Mouse (Mus musculus) left cerebral cortex, adult 2 months (tissue): ENCODE measurements around the gene Dhdh. TPM values are rescaled to one million over a fixed set of nuclear protein-coding genes. Genes with fewer than 3 reads are reported as not detected.

Source experiments
- DNase-seq, 2 experiments: peaks; one replicate each; pipeline ENCODE4 v3.0.0; 2021 to 2022; ENCODE audit warnings: low spot score in 2 of 2, mixed read lengths in 1 of 2; ENCODE audit errors: extremely low spot score in 1 of 2
- H3K27ac ChIP-seq: fragments of 200-600 bp; 2 replicates; pipeline ENCODE4 v1.8.1; 2022
- H3K4me3 ChIP-seq: fragments of 200-600 bp; 2 replicates; pipeline ENCODE4 v1.8.1; 2022
- CTCF ChIP-seq: fragments of 200-600 bp; IDR thresholded peaks from 2 replicates; pipeline ENCODE4 v1.8.1; 2022; ENCODE audit warnings: antibody characterized with exemption, mild to moderate bottlenecking, moderate library complexity
- intact Hi-C: fragments of 180-260 bp; cut with DNase I; formaldehyde crosslinking; loops from one replicate; pipeline ENCODE4 v1.15.1; 2025
- microRNA-seq, 2 experiments: library from miRNA; unstranded; fragments of <30 nt; microRNA quantifications; one replicate each; pipeline ENCODE4 v1.2.0; 2021
- total RNA-seq, 2 experiments: library from RNA; stranded (reverse); gene quantifications; 2 replicates each; pipeline ENCODE4 v1.2.3; 2021

Gene Dhdh
- total RNA-seq, 2 experiments from 2014 or later: 3.7 to 4.8 TPM

DNA sequence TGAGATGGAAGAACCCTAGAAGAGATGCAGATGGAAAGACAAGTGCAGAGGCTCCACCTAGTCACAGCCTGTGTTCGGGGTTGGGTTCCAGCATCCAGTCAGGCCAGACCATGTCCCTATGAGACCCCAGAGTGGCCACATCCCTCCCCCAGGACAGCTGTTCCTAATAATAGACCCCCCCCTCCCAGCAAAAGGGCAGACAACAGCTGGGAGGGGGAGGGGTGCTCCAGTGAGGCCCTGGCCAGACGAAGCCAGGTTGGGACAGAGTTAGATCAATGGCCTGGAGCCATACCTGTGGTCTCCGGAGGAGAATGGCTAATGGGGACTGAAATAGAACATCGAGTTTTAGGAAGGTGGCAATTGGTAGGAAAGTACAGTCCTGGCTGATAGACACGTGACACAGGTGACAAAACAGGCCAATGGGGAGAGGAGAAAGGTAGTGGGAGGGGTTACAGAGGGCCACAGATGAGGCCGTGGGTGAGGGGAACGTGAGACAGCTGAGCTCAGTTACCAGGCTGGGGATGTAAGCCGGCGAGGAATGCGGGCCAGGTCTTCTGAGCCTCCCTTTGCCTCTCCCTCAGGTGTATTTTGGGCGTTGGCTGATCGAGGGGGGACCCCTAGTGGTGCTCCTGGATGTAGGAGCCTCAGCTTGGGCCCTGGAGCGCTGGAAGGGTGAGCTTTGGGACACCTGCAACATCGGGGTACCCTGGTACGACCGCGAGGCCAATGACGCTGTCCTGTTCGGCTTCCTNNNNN is 50.9 kb downstream of the Dhdh start, which contains the start of gene Ruvbl2:
TSS of gene Ruvbl2 (minus strand) at position 576 of the 756 bp plus-strand sequence.
- H3K27ac ChIP-seq: no peak within 1 kb of the TSS
- peak; percentile 32 for TF ChIP-seq CTCF
- intact Hi-C loops: no loop called here
- H3K4me3 ChIP-seq: peak within 1 kb of the TSS; percentile 14; the same call in 1 of the 2 replicates
- no peak for DNase-seq

DNA sequence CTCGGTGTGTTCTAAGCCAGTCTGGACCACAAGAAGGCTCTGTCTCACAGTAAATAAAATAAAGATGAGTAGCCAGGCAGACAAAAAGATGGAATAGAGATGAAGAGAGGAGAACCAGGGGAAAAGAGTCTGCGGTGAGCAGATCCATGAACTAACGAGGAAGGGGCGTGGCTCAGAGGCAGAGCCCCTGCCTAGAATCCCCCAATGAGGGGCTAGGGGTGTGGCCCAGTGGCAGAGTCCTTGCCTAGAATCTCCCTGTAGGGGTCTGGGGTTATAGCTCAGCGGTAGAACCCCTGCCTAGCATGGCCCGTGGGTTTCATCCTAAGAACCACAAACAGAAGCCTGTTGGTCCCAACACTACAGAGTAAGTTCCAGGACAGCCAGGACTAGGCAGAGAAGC is 51.6 kb downstream of the Dhdh start:
- TF ChIP-seq CTCF: no peak

DNA sequence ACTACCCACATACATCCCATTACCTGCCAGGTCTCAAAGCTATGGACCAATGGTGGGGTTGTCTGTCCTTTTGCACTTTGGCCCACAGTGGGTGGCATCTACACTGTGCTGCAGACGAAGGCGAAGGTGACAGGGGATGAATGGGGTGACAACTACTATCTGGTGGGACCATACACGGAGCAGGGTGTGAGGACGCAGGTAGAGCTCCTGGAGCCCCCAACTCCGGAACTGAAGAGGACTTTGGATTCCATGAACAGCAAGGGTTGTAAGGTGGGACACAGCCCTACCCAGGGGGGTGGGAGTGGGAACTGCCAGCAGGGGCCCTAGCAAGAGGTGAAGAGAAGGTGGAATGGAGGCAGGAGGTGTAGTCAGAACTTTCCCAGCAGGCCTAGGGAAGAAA is 52.2 kb downstream of the Dhdh start:
- Histone ChIP-seq H3K4me3 (no peak overlapping the region), H3K27ac (no peak overlapping the region)
- intact Hi-C loops: no loop called here
- no peak for DNase-seq
- TF ChIP-seq CTCF: no peak

More for the DNA sequence above, 51.6 kb downstream of the Dhdh start:
- intact Hi-C loops: no loop called here
- no peak overlapping the region for H3K27ac ChIP-seq
- DNase-seq: no peak
- H3K4me3 ChIP-seq: no peak overlapping the region

DNA sequence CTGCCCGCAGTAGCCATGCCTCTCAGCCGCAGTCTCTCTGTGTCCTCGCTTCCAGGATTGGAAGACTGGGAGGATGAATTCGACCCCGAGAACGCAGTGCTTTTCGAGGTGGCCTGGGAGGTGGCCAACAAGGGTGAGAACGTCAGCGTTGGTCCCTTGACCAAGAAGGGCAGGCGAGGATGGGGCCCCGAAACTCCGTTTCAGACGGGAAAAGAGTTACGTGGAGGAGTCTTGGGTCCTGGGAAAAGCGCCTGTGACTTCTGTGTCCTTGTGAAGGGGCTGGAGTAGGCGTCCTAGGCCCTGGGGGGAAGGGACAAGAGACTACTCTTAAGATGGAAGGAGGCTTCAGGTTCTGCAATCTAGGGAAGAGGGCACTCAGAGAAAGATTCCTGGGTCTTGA is 53.6 kb downstream of the Dhdh start:
- peak overlapping the region; percentile 65 for H3K4me3 ChIP-seq
- intact Hi-C loops: no loop called here
- peak overlapping the region; percentile 74 for H3K27ac ChIP-seq
- TF ChIP-seq CTCF: no peak
- DNase-seq: no peak

DNA sequence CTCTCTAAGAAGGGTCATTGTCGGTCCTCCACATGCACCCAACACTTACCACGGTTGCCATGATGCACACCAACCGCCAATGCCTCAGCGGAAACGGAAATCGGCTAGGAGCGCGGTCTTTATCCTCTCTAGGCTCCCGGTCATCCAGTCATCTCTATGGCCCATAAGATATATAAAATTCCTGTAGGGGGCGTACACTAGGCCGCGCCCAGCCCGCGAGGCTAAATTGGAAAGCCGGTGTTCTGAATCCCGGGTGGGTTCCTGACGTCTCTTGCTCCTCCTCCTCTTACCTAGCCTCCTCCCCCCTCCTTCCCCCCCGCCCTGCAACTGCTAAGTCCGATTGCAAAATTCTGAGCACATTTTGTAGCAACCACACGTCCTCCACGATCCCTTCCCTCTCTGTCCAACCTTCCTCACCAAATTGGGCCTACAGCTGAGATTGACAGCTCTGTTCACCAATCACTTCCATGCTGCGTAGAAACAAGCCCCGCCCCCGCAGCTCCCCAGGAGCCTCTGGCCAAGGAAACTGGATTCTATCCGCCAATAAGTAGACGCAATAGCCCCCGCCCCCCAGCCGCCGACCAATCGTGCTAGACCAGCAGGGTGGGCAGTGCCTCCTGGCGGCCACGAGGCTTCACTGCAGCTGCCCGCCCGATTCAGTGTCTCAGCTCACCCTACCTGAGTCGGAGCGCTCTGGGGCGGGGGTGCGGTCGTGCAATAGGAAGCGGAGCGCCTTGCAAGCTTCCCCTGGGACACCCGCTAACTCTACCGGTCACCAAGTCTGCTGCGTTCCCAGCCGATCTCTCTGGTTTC is 54.2 kb downstream of the Dhdh start, which contains the start of gene Gys1:
TSS of gene Gys1 (plus strand) at position 642 of the 813 bp plus-strand sequence.
- intact Hi-C loops: no loop called here
- H3K27ac ChIP-seq: peak within 1 kb of the TSS; percentile 74
- peak; percentile 100 for DNase-seq
- TF ChIP-seq CTCF: peak; percentile 84
- peak within 1 kb of the TSS; percentile 89 for H3K4me3 ChIP-seq

DNA sequence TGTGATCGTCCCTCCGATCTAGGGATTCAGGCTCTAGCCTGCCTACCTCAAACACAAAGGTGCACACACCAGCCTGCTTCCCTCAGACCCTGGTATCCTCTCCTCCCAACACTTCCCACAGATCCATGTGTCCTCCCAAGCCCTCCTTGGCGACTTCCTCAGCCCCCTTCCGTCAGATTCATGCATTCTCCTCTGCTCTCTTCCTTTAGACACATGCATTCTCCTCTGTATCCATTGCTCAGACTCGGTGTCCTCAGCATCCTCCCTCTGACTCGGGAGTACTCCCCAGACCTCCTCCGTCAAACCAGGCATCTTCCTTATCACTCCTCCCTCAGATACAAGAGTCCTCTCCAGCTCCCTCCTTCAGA is 54.8 kb downstream of the Dhdh start:
- intact Hi-C loops: no loop called here
- TF ChIP-seq CTCF: no peak
- Histone ChIP-seq H3K27ac (peak overlapping the region; percentile 74), H3K4me3 (peak overlapping the region; percentile 89)
- DNase-seq: no peak

DNA sequence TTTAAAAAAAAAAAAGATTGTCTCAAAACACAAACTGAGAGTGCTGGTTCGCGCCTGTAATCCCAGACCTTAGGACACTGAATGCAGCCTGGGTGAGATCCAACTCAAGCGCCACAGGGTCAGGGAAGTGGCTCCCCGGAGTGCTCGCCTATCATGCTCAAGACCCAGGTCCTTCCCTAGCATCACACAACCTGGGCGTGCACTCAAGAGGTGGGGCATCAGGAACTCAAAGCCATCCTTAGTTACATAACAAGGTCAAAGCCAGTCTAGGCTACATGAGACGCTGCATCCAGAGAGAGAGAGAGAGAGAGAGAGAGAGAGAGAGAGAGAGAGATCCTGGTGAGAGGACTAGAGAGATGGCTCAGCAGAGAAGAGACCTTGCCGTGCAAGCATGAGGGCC is 62.0 kb downstream of the Dhdh start:
- H3K27ac ChIP-seq: no peak overlapping the region
- no peak overlapping the region for H3K4me3 ChIP-seq
- DNase-seq: no peak
- TF ChIP-seq CTCF: no peak
- intact Hi-C loops: no loop called here

DNA sequence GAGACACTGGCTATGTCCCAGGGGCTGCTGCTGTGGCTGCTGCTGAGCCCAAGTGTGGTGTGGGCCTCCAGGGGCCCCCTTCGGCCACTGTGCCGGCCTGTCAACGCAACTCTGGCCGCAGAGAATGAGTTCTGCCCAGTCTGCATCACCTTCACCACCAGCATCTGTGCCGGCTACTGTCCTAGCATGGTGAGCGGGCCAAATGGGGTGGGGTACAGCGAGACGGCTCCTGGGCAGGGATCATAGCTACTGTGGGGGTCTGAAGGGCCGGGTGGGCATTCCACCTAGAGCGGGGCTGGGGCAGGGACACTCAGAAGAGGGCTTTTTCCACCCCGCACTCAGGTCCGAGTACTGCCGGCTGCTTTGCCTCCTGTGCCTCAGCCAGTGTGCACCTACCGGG is 67.4 kb downstream of the Dhdh start:
- Histone ChIP-seq H3K4me3 (no peak overlapping the region), H3K27ac (no peak overlapping the region)
- intact Hi-C loops: no loop called here
- no peak for TF ChIP-seq CTCF
- no peak for DNase-seq

Small RNA genes within 50 kb of the gene (microRNA-seq; reads per million reads assigned to microRNA genes)
- gene Gm22133: 0 to 0.24 reads per million in 2 experiments

Other genes starting within 250 kb of the Dhdh start
- 1 to 10 TPM; 4.2 to 5.4 TPM for gene Cd37, start 249.7 kb downstream of the Dhdh start, total RNA-seq
- 1 to 10 TPM; 1.9 to 2.4 TPM for gene Slc6a16, start 247.7 kb downstream of the Dhdh start, total RNA-seq
- under 1 TPM in 1 of 2 experiments, not detected in 1; 0.23 TPM for gene Slc6a21, start 211.3 kb downstream of the Dhdh start, total RNA-seq
- 10 to 100 TPM; 18.5 to 24.6 TPM for gene Trpm4, start 155.0 kb downstream of the Dhdh start, total RNA-seq
- under 1 TPM; 0.23 to 0.61 TPM for gene Hrc, start 153.5 kb downstream of the Dhdh start, total RNA-seq
- 100 to 1,000 TPM; 156 to 159 TPM for gene Ppfia3, start 121.8 kb downstream of the Dhdh start, total RNA-seq
- 100 to 1,000 TPM; 156 to 178 TPM for gene Lin7b, start 118.2 kb downstream of the Dhdh start, total RNA-seq
- gene Snrnp70, start 93.1 kb downstream of the Dhdh start, total RNA-seq: 100 to 1,000 TPM; 428 to 429 TPM
- gene Kcna7, start 83.2 kb downstream of the Dhdh start, total RNA-seq: not detected
- not detected for gene Ntf5, start 75.1 kb downstream of the Dhdh start, total RNA-seq
- gene Lhb, start 68.0 kb downstream of the Dhdh start, total RNA-seq: not detected
- 10 to 100 TPM; 18.2 to 19.2 TPM for gene Gys1, start 54.0 kb downstream of the Dhdh start, total RNA-seq
- 10 to 100 TPM; 34.4 to 39.9 TPM for gene Ruvbl2, start 50.7 kb downstream of the Dhdh start, total RNA-seq
- gene Ftl1, start 28.9 kb downstream of the Dhdh start, total RNA-seq: 100 to 1,000 TPM; 200 to 208 TPM
- 10 to 100 TPM; 66.9 to 67.4 TPM for gene Bax, start 21.9 kb downstream of the Dhdh start, total RNA-seq
- under 1 TPM in 1 of 2 experiments, not detected in 1; 0.30 TPM for gene Tulp2, start 6.9 kb downstream of the Dhdh start, total RNA-seq
- 1 to 10 TPM; 1.5 to 2.0 TPM for gene Gm45808, start 2.0 kb downstream of the Dhdh start, total RNA-seq
- 100 to 1,000 TPM in 1 of 2 experiments, 10 to 100 TPM in 1; 95.4 to 106 TPM for gene Nucb1, start 21.6 kb upstream of the Dhdh start, total RNA-seq
- 10 to 100 TPM; 25.2 to 29.3 TPM for gene Ppp1r15a, start 37.5 kb upstream of the Dhdh start, total RNA-seq
- gene Plekha4, start 37.5 kb upstream of the Dhdh start, total RNA-seq: 1 to 10 TPM; 4.2 to 5.1 TPM
- gene Hsd17b14, start 66.1 kb upstream of the Dhdh start, total RNA-seq: under 1 TPM; 0.61 to 0.68 TPM
- gene Bcat2, start 81.3 kb upstream of the Dhdh start, total RNA-seq: 10 to 100 TPM; 25.4 to 26.2 TPM
- gene Fgf21, start 126.7 kb upstream of the Dhdh start, total RNA-seq: not detected
- not detected for gene Fut1, start 128.5 kb upstream of the Dhdh start, total RNA-seq
- under 1 TPM in 1 of 2 experiments, not detected in 1; 0.34 TPM for gene Izumo1, start 133.0 kb upstream of the Dhdh start, total RNA-seq
- 1 to 10 TPM; 6.1 to 8.0 TPM for gene Rasip1, start 138.7 kb upstream of the Dhdh start, total RNA-seq
- 1 to 10 TPM; 3.5 to 3.9 TPM for gene Mamstr, start 151.2 kb upstream of the Dhdh start, total RNA-seq
- gene Fut2, start 177.6 kb upstream of the Dhdh start, total RNA-seq: under 1 TPM in 1 of 2 experiments, not detected in 1; 0.11 TPM
- gene Ntn5, start 195.2 kb upstream of the Dhdh start, total RNA-seq: 1 to 10 TPM; 6.4 to 6.9 TPM
- gene Sec1, start 205.6 kb upstream of the Dhdh start, total RNA-seq: 1 to 10 TPM; 1.1 to 1.2 TPM
- gene Car11, start 211.0 kb upstream of the Dhdh start, total RNA-seq: 100 to 1,000 TPM; 211 to 244 TPM
- gene Dbp, start 216.3 kb upstream of the Dhdh start, total RNA-seq: 100 to 1,000 TPM in 1 of 2 experiments, 10 to 100 TPM in 1; 60.3 to 104 TPM
- gene Rpl18, start 226.7 kb upstream of the Dhdh start, total RNA-seq: 100 to 1,000 TPM; 318 to 325 TPM
- 10 to 100 TPM; 30.8 to 34.4 TPM for gene Sphk2, start 229.2 kb upstream of the Dhdh start, total RNA-seq
- gene Fam83e, start 232.4 kb upstream of the Dhdh start, total RNA-seq: under 1 TPM; 0.37 to 0.41 TPM
- not detected for gene Spaca4, start 237.0 kb upstream of the Dhdh start, total RNA-seq